14 mouse cellular contexts compared by ENCODE assay signal in genomic region chr14:120669665-120670064, GRCm38 (mm10).
"Had no signal": no experiment of that assay in that cellular context is flagged by ENCODE, and none has a peak within 500 bp of the region (broad histone marks: within the 10 kb centered on the region; RNA-seq: fewer than 3 reads in every experiment).

No protein-coding gene starts in this region.

- ATAC-seq: lung, postnatal 0 days; midbrain, embryonic 13.5 days had no signal

- H3K9ac ChIP-seq: liver, embryonic 13.5 days; lung, embryonic 14.5 days; midbrain, embryonic 13.5 days had no signal

- H3K4me2 ChIP-seq: liver, embryonic 13.5 days; lung, embryonic 14.5 days; midbrain, embryonic 13.5 days had no signal

- H3K4me1 ChIP-seq: liver, embryonic 13.5 days; midbrain, embryonic 13.5 days had no signal

- H3K27me3 ChIP-seq: liver, embryonic 13.5 days; midbrain, embryonic 13.5 days had no signal

- H3K27ac ChIP-seq: left cerebral cortex, adult 2 months; liver, embryonic 13.5 days; macrophage; midbrain, embryonic 13.5 days; stomach, postnatal 0 days had no signal

- DNase-seq: kidney, adult 2 months; kidney, postnatal 10 days; kidney, postnatal 36 days; layer of hippocampus, postnatal 36 days; liver, embryonic 13.5 days; lung, embryonic 14.5 days; thymus, adult 2 months; thymus, postnatal 14 days; thymus, postnatal 4 days had no signal

- H3K4me3 ChIP-seq: left cerebral cortex, adult 2 months; liver, embryonic 13.5 days; midbrain, embryonic 13.5 days had no signal

- H3K36me3 ChIP-seq: liver, embryonic 13.5 days; midbrain, embryonic 13.5 days had no signal

- H3K9me3 ChIP-seq: liver, embryonic 13.5 days; midbrain, embryonic 13.5 days had no signal
